Mouse (Mus musculus): Measurements from ENCODE around the gene Sbno2.

GRCm38 (mm10) chr10:80149291-80150225 lies 44.2 kb upstream of the Sbno2 start:
- TF ChIP-seq CTCF (IDR thresholded peaks at IDR 0.05; ENCODE audit: control insufficient read depth, insufficient read depth, insufficient read length) (no peak), MAX (IDR thresholded peaks at IDR 0.05) (peak; percentile 13), USF1 (IDR thresholded peaks at IDR 0.05; ENCODE audit: low read depth) (peak; percentile 82), MYOD1 (IDR thresholded peaks at IDR 0.05; ENCODE audit: control insufficient read depth, insufficient read length, low read depth) (no peak)
